Mouse (Mus musculus): ENCODE results near the gene Naa40. TPM values are rescaled to one million over a fixed set of nuclear protein-coding genes. Genes with fewer than 3 reads are reported as not detected.

Naa40 gene
- polyA plus RNA-seq, 1 experiment from 2014 or later, result 59.6 TPM

- H3K36me3 ChIP-seq, result peaks cover 29% of the 10 kb centered on the region
- peak within 1 kb of the TSS; percentile 99 for H3K27ac ChIP-seq (replicated peaks)
- WGBS, result under 1% methylated on average over 70 of the region's 79 CpGs
- peaks cover 36% of the 10 kb centered on the region for H3K4me1 ChIP-seq
- peak; percentile 96 for ATAC-seq (ENCODE audit: low FRiP score)
- H3K4me3 ChIP-seq (replicated peaks), result peak within 1 kb of the TSS; percentile 69
- H3K9me3 ChIP-seq (replicated peaks), result no peaks in the 10 kb centered on the region
- H3K9ac ChIP-seq (replicated peaks), result peak within 1 kb of the TSS; percentile 94
- peak within 1 kb of the TSS; percentile 66 for H3K4me2 ChIP-seq
- H3K27me3 ChIP-seq (replicated peaks), result no peaks in the 10 kb centered on the region
These were observed 34.9 kb downstream of the Naa40 start, which contains the start of gene Otub1 for GRCm38 (mm10) chr19:7205753-7206736. Gene Otub1 (minus strand): TSS chr19:7206316.

- H3K4me3 ChIP-seq (replicated peaks), result peak overlapping the region; percentile 69
- peak overlapping the region; percentile 99 for H3K27ac ChIP-seq (replicated peaks)
- peak overlapping the region; percentile 66 for H3K4me2 ChIP-seq
- H3K9ac ChIP-seq (replicated peaks), result peak overlapping the region; percentile 94
- H3K4me1 ChIP-seq, result peaks cover 36% of the 10 kb centered on the region
- ATAC-seq (ENCODE audit: low FRiP score), result no peak
- no peaks in the 10 kb centered on the region for H3K27me3 ChIP-seq (replicated peaks)
- H3K9me3 ChIP-seq (replicated peaks), result no peaks in the 10 kb centered on the region
- 26% methylated on average over 7 of the region's 7 CpGs for WGBS
- peaks cover 36% of the 10 kb centered on the region for H3K36me3 ChIP-seq
These were observed 35.7 kb downstream of the Naa40 start for GRCm38 (mm10) chr19:7205326-7205725.

- Histone ChIP-seq H3K4me1 (peaks cover 36% of the 10 kb centered on the region), H3K9me3 (replicated peaks) (no peaks in the 10 kb centered on the region), H3K27me3 (replicated peaks) (no peaks in the 10 kb centered on the region), H3K4me3 (replicated peaks) (peak overlapping the region; percentile 69), H3K4me2 (peak overlapping the region; percentile 66), H3K9ac (replicated peaks) (peak overlapping the region; percentile 94), H3K27ac (replicated peaks) (peak overlapping the region; percentile 99), H3K36me3 (peaks cover 41% of the 10 kb centered on the region)
- no peak for ATAC-seq (ENCODE audit: low FRiP score)
- WGBS, result 71% methylated on average over 2 of the region's 2 CpGs
These were observed 36.1 kb downstream of the Naa40 start for GRCm38 (mm10) chr19:7204898-7205297.

- no peak overlapping the region for H3K4me2 ChIP-seq
- H3K9me3 ChIP-seq (replicated peaks), result no peaks in the 10 kb centered on the region
- H3K27me3 ChIP-seq (replicated peaks), result no peaks in the 10 kb centered on the region; the same call in 1 of the 2 replicates
- no peak for ATAC-seq (ENCODE audit: low FRiP score)
- 36% methylated on average over 1 of the region's 1 CpGs for WGBS
- H3K4me1 ChIP-seq, result peaks cover 38% of the 10 kb centered on the region
- H3K9ac ChIP-seq (replicated peaks), result no peak overlapping the region
- H3K4me3 ChIP-seq (replicated peaks), result no peak overlapping the region
- H3K27ac ChIP-seq (replicated peaks), result no peak overlapping the region
- peaks cover 68% of the 10 kb centered on the region for H3K36me3 ChIP-seq
These were observed 40.6 kb downstream of the Naa40 start for GRCm38 (mm10) chr19:7200427-7200826.

- Histone ChIP-seq H3K36me3 (peaks cover 66% of the 10 kb centered on the region), H3K4me1 (peaks cover 25% of the 10 kb centered on the region), H3K27me3 (replicated peaks) (peaks cover 3% of the 10 kb centered on the region; the same call in 1 of the 2 replicates), H3K4me2 (no peak overlapping the region), H3K9ac (replicated peaks) (no peak overlapping the region), H3K27ac (replicated peaks) (no peak overlapping the region), H3K4me3 (replicated peaks) (no peak overlapping the region), H3K9me3 (replicated peaks) (no peaks in the 10 kb centered on the region)
- 94% methylated on average over 13 of the region's 13 CpGs for WGBS
- no peak for ATAC-seq (ENCODE audit: low FRiP score)
These were observed 41.9 kb downstream of the Naa40 start for GRCm38 (mm10) chr19:7199089-7199488.

- Histone ChIP-seq H3K9ac (replicated peaks) (no peak overlapping the region), H3K27me3 (replicated peaks) (peaks cover 3% of the 10 kb centered on the region; the same call in 1 of the 2 replicates), H3K4me3 (replicated peaks) (no peak overlapping the region), H3K4me1 (peaks cover 23% of the 10 kb centered on the region), H3K4me2 (no peak overlapping the region), H3K36me3 (peaks cover 49% of the 10 kb centered on the region), H3K9me3 (replicated peaks) (no peaks in the 10 kb centered on the region), H3K27ac (replicated peaks) (no peak overlapping the region)
- peak; percentile 39; the same call in 1 of the 2 replicates for ATAC-seq (ENCODE audit: low FRiP score)
- 81% methylated on average over 9 of the region's 9 CpGs for WGBS
These were observed 43.5 kb downstream of the Naa40 start for GRCm38 (mm10) chr19:7197445-7197844.

- H3K27ac ChIP-seq (replicated peaks), result no peak overlapping the region
- no peaks in the 10 kb centered on the region for H3K9me3 ChIP-seq (replicated peaks)
- no peak overlapping the region for H3K9ac ChIP-seq (replicated peaks)
- no peak overlapping the region for H3K4me2 ChIP-seq
- ATAC-seq (ENCODE audit: low FRiP score), result peak; percentile 12; the same call in 1 of the 2 replicates
- H3K36me3 ChIP-seq, result peaks cover 46% of the 10 kb centered on the region
- H3K4me1 ChIP-seq, result peaks cover 28% of the 10 kb centered on the region
- WGBS, result 9% methylated on average over 17 of the region's 17 CpGs
- H3K4me3 ChIP-seq (replicated peaks), result no peak overlapping the region
- peaks cover 3% of the 10 kb centered on the region; the same call in 1 of the 2 replicates for H3K27me3 ChIP-seq (replicated peaks)
These were observed 44.2 kb downstream of the Naa40 start for GRCm38 (mm10) chr19:7196741-7197270.

GRCm38 (mm10) chr19:7195900-7196728 is 44.9 kb downstream of the Naa40 start:
- no peak overlapping the region for H3K4me2 ChIP-seq
- H3K27ac ChIP-seq (replicated peaks), result no peak overlapping the region
- H3K9me3 ChIP-seq (replicated peaks), result no peaks in the 10 kb centered on the region
- ATAC-seq (ENCODE audit: low FRiP score), result no peak
- peaks cover 3% of the 10 kb centered on the region; the same call in 1 of the 2 replicates for H3K27me3 ChIP-seq (replicated peaks)
- WGBS, result 14% methylated on average over 33 of the region's 33 CpGs
- H3K4me1 ChIP-seq, result peaks cover 28% of the 10 kb centered on the region
- H3K9ac ChIP-seq (replicated peaks), result no peak overlapping the region
- H3K36me3 ChIP-seq, result peaks cover 40% of the 10 kb centered on the region
- H3K4me3 ChIP-seq (replicated peaks), result no peak overlapping the region

GRCm38 (mm10) chr19:7192561-7192967 is 48.4 kb downstream of the Naa40 start:
- H3K9ac ChIP-seq (replicated peaks), result no peak overlapping the region
- peaks cover 4% of the 10 kb centered on the region; the same call in 1 of the 2 replicates for H3K36me3 ChIP-seq
- no peaks in the 10 kb centered on the region for H3K9me3 ChIP-seq (replicated peaks)
- WGBS, result 21% methylated on average over 2 of the region's 2 CpGs
- H3K27me3 ChIP-seq (replicated peaks), result peaks cover 13% of the 10 kb centered on the region
- no peak for ATAC-seq (ENCODE audit: low FRiP score)
- no peak overlapping the region for H3K4me3 ChIP-seq (replicated peaks)
- no peak overlapping the region for H3K4me2 ChIP-seq
- no peak overlapping the region for H3K27ac ChIP-seq (replicated peaks)
- H3K4me1 ChIP-seq, result peaks cover 37% of the 10 kb centered on the region

GRCm38 (mm10) chr19:7191639-7192038 is 49.3 kb downstream of the Naa40 start:
- Histone ChIP-seq H3K4me3 (replicated peaks) (no peak overlapping the region), H3K36me3 (no peaks in the 10 kb centered on the region), H3K9ac (replicated peaks) (no peak overlapping the region), H3K4me2 (no peak overlapping the region), H3K27me3 (replicated peaks) (peaks cover 18% of the 10 kb centered on the region), H3K4me1 (peaks cover 36% of the 10 kb centered on the region), H3K27ac (replicated peaks) (no peak overlapping the region), H3K9me3 (replicated peaks) (no peaks in the 10 kb centered on the region)
- WGBS, result 53% methylated on average over 6 of the region's 6 CpGs
- ATAC-seq (ENCODE audit: low FRiP score), result no peak

- Histone ChIP-seq H3K4me1 (peaks cover 36% of the 10 kb centered on the region), H3K9ac (replicated peaks) (no peak overlapping the region), H3K27ac (replicated peaks) (no peak overlapping the region), H3K9me3 (replicated peaks) (no peaks in the 10 kb centered on the region), H3K27me3 (replicated peaks) (peaks cover 19% of the 10 kb centered on the region), H3K36me3 (no peaks in the 10 kb centered on the region), H3K4me3 (replicated peaks) (no peak overlapping the region), H3K4me2 (no peak overlapping the region)
- WGBS, result 37% methylated on average over 5 of the region's 5 CpGs
- no peak for ATAC-seq (ENCODE audit: low FRiP score)
These were observed 50.0 kb downstream of the Naa40 start for GRCm38 (mm10) chr19:7190986-7191385.
